Mouse (Mus musculus) ES-Bruce4 (cell line): ENCODE data around the gene Upp2.

Experiments used
- CTCF ChIP-seq: IDR thresholded peaks from one replicate; pipeline ENCODE4 v1.8.1; 2011; ENCODE audit warnings: low read depth, low read length
- EP300 ChIP-seq: IDR thresholded peaks from 2 replicates; pipeline ENCODE4 v1.6.1; 2011; ENCODE audit warnings: low read depth, low read length; ENCODE audit not compliant: insufficient read depth
- POLR2A ChIP-seq: IDR thresholded peaks from one replicate; pipeline ENCODE4 v1.8.1; 2011; ENCODE audit warnings: low read length; ENCODE audit not compliant: insufficient read depth

- TF ChIP-seq EP300 (no peak), CTCF (no peak), POLR2A (no peak)
These were observed 995 bp downstream of the Upp2 start for GRCm38 (mm10) chr2:58567866-58568719.
